Mouse (Mus musculus) limb, embryonic 10.5 days (tissue): ENCODE data around the gene Aph1a. TPM values are rescaled to one million over a fixed set of nuclear protein-coding genes. Genes with fewer than 3 reads are reported as not detected.

Experiments used
- polyA plus RNA-seq: library from polyadenylated mRNA; unstranded; fragments of >200 nt; fragmentation: Nextera tagmentation; extraction: Ambion mirVana; gene quantifications from 2 replicates; pipeline ENCODE4 v1.2.1, GENCODE M21; 2016

The Aph1a gene
- polyA plus RNA-seq, 1 experiment from 2014 or later, result 24.3 TPM

Other genes starting within 250 kb of the Aph1a start
- 49.7 and 52.1 TPM in 2 replicates for gene Mcl1, start 235.2 kb upstream of the Aph1a start, polyA plus RNA-seq
- gene Adamtsl4, start 206.1 kb upstream of the Aph1a start, polyA plus RNA-seq, result 0.63 and 0.77 TPM in 2 replicates
- gene Ecm1, start 154.4 kb upstream of the Aph1a start, polyA plus RNA-seq, result 7.5 and 11.1 TPM in 2 replicates
- 82.1 and 86.1 TPM in 2 replicates for gene Tars2, start 133.8 kb upstream of the Aph1a start, polyA plus RNA-seq
- 21.0 and 24.8 TPM in 2 replicates for gene Rprd2, start 75.1 kb upstream of the Aph1a start, polyA plus RNA-seq
- gene Prpf3, start 38.1 kb upstream of the Aph1a start, polyA plus RNA-seq, result 73.6 and 77.1 TPM in 2 replicates
- 357 and 376 TPM in 2 replicates for gene Mrps21, start 22.4 kb upstream of the Aph1a start, polyA plus RNA-seq
- gene Ciart, start 11.7 kb upstream of the Aph1a start, polyA plus RNA-seq, result 8.8 and 10.5 TPM in 2 replicates
- 7.9 and 11.4 TPM in 2 replicates for gene BC028528, start 2.0 kb upstream of the Aph1a start, polyA plus RNA-seq
- gene Car14, start 10.7 kb downstream of the Aph1a start, polyA plus RNA-seq, result 161 and 187 TPM in 2 replicates
- 344 and 367 TPM in 2 replicates for gene Anp32e, start 35.3 kb downstream of the Aph1a start, polyA plus RNA-seq
- gene Plekho1, start 102.0 kb downstream of the Aph1a start, polyA plus RNA-seq, result 77.7 and 81.9 TPM in 2 replicates
- gene Vps45, start 164.5 kb downstream of the Aph1a start, polyA plus RNA-seq, result 22.4 and 23.6 TPM in 2 replicates
- gene Otud7b, start 210.6 kb downstream of the Aph1a start, polyA plus RNA-seq, result 18.6 and 19.2 TPM in 2 replicates